Mouse (Mus musculus) layer of hippocampus, adult 2 months (tissue): Measurements from ENCODE around the gene Pomt1. TPM values are rescaled to one million over a fixed set of nuclear protein-coding genes. Genes with fewer than 3 reads are reported as not detected.

ENCODE experiments used
- DNase-seq, 2 experiments: peaks; one replicate each; pipeline ENCODE4 v3.0.0; 2022; ENCODE audit warnings: low spot score in 2 of 2
- H3K27ac ChIP-seq: fragments of 200-600 bp; 2 replicates; pipeline ENCODE4 v1.8.1; 2022
- H3K4me3 ChIP-seq: fragments of 200-600 bp; 2 replicates; pipeline ENCODE4 v1.8.1; 2022; ENCODE audit warnings: mild to moderate bottlenecking
- CTCF ChIP-seq: fragments of 200-600 bp; conservative IDR thresholded peaks from 2 replicates; pipeline ENCODE4 v1.8.1; 2022; ENCODE audit warnings: antibody characterized with exemption, mild to moderate bottlenecking, moderate library complexity
- long read RNA-seq, 2 experiments: library from polyadenylated mRNA; stranded (forward); transcript quantifications; one replicate each; pipeline ENCODE4 v2.0.0; 2021; ENCODE audit warnings: borderline mapping rate in 2 of 2
- total RNA-seq, 2 experiments: library from RNA; stranded (reverse); gene quantifications; 2 replicates each; pipeline ENCODE4 v1.2.3; 2021

The Pomt1 gene
- 10 to 100 TPM; 23.4 to 24.1 TPM for total RNA-seq
- long read RNA-seq, experiment 1, partial matches to known transcripts, result 4 of 6 reads
- long read RNA-seq, experiment 1, other reads (novel, unspliced or antisense), result 2 of 6 reads
- long read RNA-seq, experiment 2, partial matches to known transcripts, result 5 of 8 reads
- long read RNA-seq, experiment 2, other reads (novel, unspliced or antisense), result 2 of 8 reads

DNA sequence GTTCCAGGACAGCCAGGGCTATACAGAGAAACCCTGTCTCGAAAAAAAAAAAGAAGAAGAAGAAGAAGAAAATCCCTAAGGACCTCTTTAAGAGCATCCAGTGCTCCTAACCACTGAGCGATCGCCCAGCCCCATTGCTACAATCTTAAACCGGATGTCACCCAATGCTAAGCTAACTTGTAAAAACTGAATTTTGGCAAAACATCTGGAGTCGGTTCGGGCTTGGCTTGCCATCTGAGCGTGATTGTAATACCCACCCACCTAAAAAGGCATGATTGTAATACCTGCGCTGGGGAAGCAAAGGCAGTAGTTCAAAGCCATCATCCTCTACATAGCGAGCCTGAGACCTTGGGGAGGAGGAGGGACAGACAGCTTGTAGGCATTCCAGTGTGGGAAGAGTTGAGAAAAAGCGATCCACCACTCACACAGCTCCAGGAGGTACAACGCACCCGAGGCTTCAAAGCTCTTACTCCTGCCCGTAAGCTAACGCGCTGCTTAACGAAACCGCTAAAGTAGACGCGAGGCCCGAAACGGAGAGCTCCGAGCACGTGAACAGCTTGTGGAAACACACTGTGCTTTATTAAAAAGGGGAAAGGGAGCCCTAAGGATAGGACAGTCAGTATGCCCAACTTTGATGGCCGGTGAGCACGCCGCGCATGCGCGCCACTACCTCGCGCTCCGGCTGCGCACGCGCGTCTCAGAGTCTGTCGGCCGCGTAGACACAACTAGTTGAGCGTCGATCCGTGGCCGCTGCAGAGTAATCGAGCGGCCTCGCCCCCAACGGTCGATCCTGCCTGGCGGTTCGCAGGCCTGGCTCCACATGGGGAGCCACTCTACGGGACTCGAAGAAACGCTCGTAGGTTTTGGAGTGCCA lies at the start of gene Pomt1:
Gene Pomt1 (plus strand): TSS at position 705 of the 874 bp plus-strand sequence.
- Histone ChIP-seq H3K4me3 (peak within 1 kb of the TSS; percentile 89), H3K27ac (peak within 1 kb of the TSS; percentile 93)
- no peak for TF ChIP-seq CTCF
- peak; percentile 88 to 89 for DNase-seq

DNA sequence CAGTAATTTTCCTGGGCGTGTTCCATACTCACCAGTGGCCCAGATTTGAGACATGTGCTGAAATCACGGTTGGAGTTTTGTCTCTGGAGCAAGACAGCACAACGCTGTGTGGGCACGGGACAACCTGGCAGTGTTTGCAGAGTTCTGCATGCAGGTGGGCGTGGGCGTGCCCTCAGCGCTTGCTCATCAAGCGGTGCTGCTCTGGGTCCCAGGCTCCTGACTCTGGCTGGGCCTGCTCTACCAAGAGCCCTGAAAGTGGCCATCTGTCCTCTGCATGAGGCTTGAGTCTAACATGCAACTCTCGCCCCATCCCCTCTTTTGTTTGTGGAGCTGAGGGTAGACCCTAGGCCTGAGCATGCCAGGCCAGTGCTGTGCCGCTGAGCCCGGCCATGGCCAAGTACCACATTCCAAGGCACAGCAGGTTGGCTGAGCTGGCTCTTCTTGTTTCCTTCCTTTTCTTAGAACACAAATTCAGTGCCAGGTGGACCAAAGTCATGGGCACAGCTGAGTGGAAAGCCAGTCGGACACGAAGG lies 49.3 kb upstream of the Pomt1 start:
- DNase-seq, result peak; percentile 72 to 78
- no peak for TF ChIP-seq CTCF
- Histone ChIP-seq H3K4me3 (no peak overlapping the region), H3K27ac (peak overlapping the region; percentile 86)

DNA sequence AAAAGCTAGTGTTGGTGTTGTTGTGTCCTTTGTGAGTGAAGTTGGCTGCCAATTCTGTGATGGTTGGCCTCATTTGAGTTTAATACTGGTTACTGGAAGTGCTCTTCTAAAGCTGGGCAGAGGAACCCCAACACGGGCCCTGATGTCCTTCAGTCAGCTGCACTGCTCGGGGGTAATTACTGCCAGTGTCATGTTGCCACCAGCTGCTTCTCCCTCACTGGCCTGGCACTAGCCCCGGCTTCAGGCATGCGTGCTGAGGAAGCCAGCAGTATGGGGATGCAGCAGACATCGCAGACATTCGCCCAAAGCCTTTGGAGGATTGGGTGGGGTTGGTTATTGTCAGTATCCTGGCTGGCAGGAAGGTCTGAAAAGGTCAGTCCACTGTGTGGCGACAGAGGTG lies 48.7 kb upstream of the Pomt1 start:
- no peak for TF ChIP-seq CTCF
- no peak for DNase-seq
- Histone ChIP-seq H3K4me3 (no peak overlapping the region), H3K27ac (peak overlapping the region; percentile 86)

DNA sequence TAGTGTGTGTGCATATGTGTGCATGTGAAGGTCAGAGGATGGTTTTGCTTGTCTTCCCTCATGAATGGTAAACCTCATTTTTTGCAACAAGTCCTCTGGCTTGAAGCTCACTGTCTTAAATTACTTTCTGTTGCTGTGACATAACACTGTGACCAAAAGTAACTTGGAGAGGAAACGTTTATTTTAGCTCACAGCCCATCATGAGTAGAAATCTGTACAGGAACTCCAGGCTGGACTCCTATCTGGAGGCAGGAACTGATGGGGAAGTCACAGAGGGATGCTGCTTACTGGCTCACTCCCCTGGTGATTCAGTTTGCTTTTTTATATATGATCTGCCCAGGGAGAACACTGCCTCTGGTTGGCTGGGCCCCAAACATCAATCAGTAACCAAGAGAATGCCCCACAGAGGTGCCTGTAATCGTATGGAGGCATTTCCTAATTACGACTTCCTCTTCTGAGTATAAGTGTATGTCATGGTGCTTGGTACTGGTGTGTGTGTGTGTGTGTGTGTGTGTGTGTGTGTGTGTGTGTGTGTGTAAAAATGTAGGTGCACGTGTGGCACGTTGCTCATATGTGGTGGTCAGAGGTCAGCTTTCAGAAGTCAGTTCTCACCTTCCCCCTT lies 47.2 kb upstream of the Pomt1 start:
- DNase-seq, result no peak
- Histone ChIP-seq H3K27ac (no peak overlapping the region), H3K4me3 (no peak overlapping the region)
- no peak for TF ChIP-seq CTCF

DNA sequence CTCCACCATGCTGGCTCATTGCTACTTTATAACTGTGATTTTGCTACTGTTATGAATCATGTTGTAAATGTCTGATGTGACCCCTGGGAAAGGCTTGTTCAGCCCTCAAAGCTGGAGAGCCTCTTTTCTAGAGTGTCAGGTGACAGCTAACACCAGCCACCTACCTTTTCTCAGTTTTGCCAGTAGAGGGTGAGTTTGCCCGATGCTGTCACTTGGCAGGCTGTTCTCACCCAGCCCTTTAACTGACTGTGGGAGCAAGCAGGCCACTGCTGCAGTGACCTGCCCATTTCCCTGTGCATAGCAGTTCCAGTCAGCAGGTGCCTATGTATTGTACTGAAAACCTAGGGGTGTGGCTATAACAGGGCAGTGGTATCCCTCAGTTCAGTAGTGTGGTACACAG lies 45.8 kb upstream of the Pomt1 start:
- peak; percentile 12; the same call in 1 of the 2 replicates for TF ChIP-seq CTCF
- no peak for DNase-seq
- Histone ChIP-seq H3K4me3 (no peak overlapping the region), H3K27ac (0 out of 2 replicates have a peak overlapping the region, but pooled peaks have one; percentile 36)

DNA sequence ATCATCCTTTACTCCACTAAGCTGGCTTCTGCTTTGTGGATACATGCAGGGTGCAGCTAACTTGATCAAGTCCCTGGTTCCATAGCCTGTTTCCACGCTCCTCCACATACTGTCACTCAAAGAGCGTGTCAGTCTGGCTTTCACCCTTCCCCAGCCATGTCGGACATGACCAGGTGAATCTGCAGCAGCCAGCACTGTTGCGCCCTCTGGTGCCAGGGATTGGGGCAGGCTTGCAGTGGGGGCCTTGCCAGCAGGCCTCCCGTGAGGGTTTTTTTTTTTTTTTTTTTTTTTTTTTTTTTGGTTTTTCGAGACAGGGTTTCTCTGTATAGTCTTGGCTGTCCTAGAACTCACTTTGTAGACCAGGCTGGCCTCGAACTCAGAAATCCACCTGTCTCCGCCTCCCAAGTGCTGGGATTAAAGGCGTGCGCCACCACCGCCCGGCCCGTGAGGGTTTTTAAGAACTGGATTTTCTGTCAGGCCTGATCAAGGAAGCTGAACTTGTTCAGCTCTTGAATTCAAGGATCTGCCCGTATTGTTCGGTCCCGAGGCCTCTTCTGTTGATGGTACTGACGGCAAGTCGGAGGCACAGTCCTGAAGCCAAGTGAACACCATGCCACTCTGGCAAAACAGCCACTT lies 44.4 kb upstream of the Pomt1 start:
- peak in 1 of 2 experiments; percentile 58 for DNase-seq
- Histone ChIP-seq H3K4me3 (no peak overlapping the region), H3K27ac (no peak overlapping the region)
- TF ChIP-seq CTCF, result peak; percentile 73

DNA sequence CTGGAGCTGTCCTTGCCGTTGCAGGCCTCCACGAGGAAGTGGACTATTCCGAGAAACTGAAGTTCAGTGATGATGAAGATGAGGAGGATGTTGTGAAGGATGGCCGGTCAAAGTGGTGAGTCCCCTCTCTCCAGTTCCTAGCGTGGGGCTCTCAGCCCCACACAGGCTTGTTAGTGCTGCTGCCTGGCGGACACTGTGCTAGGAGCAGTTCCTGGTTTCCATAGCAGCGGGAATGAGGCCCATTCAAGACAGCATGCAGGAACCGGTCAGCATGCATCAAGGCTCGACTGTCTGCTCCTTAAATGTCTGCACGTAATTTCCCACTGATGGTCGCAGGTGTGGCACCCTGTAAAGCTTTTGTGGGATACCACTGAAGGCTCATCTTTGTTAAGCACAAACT lies 37.4 kb upstream of the Pomt1 start:
- Histone ChIP-seq H3K27ac (0 out of 2 replicates have a peak overlapping the region, but pooled peaks have one; percentile 37), H3K4me3 (no peak overlapping the region)
- DNase-seq, result no peak
- TF ChIP-seq CTCF, result peak; percentile 58

DNA sequence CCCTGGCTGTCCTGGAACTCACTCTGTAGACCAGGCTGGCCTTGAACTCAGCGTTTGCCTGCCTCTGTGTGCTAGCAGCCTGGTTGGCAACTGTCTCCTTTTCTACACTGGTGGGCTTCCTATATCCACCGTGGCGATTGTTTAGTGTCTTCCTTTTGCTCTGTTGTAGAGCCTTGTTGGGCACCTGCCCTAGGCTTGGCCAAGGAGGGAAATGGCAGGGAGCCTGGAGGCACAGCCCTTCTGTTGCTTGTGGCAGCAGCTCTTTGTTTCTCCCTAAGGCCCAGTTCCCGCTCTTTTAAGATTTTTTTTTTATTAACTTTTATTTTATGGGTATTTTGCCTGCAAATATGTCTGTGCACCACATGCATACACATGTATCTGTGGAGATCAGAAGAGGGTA lies 36.4 kb upstream of the Pomt1 start:
- no peak for DNase-seq
- TF ChIP-seq CTCF, result no peak
- H3K27ac ChIP-seq, result no peak overlapping the region; the same call in 1 of the 2 replicates
- no peak overlapping the region for H3K4me3 ChIP-seq

DNA sequence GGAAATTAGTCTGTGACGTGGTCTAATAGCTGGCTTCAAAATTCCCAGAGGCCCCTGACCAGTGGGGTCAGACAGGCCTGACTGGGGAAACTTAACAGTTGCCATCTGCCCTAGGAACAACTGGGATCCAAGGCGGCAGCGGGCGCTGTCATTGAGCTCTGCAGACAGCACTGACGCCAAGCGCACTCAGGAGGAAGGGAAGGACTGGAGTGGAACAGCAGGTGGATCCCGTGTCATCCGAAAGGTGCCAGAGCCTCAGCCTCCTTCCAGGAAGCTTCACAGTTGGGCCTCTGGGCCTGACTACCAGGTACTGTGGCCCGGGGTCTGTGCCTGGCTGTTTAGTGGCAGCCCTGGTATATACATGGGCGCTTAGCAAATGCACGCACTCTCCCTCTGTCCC lies 35.7 kb upstream of the Pomt1 start:
- Histone ChIP-seq H3K27ac (peak overlapping the region; percentile 46), H3K4me3 (no peak overlapping the region)
- DNase-seq, result no peak
- TF ChIP-seq CTCF, result no peak

DNA sequence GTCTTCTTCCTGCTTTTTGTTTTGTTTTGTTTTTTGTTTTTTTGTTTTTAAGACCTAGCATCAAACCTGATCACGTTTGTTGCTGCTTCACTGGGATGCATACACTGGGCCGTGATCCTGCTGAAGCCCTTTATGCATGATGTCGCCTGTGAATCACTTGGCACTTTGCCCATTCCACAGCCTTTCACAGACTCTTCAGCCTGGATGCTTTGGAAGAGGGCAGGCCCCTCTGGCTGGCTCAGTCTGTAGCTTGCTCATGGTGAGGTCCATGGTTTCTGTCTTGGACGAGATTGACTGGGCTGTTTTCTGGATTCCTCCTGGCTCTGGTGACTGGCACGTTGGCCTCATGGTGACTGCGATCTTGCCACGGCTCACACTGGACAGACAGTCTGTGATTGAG lies 34.9 kb upstream of the Pomt1 start:
- no peak for TF ChIP-seq CTCF
- H3K4me3 ChIP-seq, result no peak overlapping the region
- peak in 1 of 2 experiments; percentile 38 for DNase-seq
- peak overlapping the region; percentile 72 for H3K27ac ChIP-seq

DNA sequence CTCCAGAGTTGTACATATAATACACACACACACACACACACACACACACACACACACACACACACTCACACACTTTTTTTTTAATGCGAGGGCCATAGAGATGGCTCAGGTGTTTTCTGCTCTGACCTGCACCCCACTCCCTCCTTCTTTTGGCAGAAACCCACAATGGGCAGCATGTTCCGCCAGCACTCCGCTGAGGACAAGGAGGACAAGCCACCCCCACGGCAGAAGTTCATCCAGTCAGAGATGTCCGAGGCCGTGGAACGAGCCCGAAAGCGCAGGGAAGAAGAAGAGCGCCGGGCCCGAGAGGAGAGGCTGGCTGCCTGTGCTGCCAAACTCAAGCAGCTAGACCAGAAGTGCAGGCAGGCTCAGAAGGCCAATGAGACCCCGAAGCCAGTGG lies 32.5 kb upstream of the Pomt1 start:
- Histone ChIP-seq H3K4me3 (no peak overlapping the region), H3K27ac (no peak overlapping the region)
- no peak for TF ChIP-seq CTCF
- DNase-seq, result no peak

DNA sequence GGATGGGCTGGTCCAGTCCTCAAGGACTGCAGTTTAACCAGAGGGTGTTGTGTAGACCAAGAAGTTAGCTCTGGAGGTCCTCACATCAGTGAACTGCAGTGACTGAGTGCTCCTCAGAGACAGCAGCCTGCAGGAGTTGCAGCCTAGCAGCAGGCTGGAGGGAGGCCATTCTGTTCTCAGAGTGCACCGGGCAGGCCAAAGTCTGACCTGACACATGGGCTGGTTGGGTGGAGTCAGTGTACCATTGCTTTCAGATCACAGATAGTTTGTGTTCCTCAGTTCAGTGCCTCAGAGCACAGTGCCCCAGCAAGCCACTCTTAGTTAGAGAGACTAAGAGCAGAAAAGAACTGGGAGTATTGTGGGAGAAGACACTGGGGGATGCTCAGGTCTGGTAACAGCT lies 28.7 kb upstream of the Pomt1 start:
- no peak overlapping the region for H3K4me3 ChIP-seq
- H3K27ac ChIP-seq, result no peak overlapping the region
- no peak for DNase-seq
- no peak for TF ChIP-seq CTCF
